Mouse (Mus musculus) spleen, adult 2 months (tissue): ENCODE measurements around the gene Olfr680-ps1.

Experiments used
- CTCF ChIP-seq: fragments of 200-500 bp; IDR thresholded peaks from 2 replicates; pipeline ENCODE4 v1.5.1; 2011; ENCODE audit warnings: mild to moderate bottlenecking, inconsistent platforms; ENCODE audit not compliant: insufficient read depth, insufficient read length, insufficient replicate concordance; ENCODE audit errors: extremely low read depth
- POLR2A ChIP-seq: fragments of 200-500 bp; IDR thresholded peaks from 2 replicates; pipeline ENCODE4 v1.6.1; 2011; ENCODE audit warnings: low read depth, low read length, inconsistent platforms

DNA sequence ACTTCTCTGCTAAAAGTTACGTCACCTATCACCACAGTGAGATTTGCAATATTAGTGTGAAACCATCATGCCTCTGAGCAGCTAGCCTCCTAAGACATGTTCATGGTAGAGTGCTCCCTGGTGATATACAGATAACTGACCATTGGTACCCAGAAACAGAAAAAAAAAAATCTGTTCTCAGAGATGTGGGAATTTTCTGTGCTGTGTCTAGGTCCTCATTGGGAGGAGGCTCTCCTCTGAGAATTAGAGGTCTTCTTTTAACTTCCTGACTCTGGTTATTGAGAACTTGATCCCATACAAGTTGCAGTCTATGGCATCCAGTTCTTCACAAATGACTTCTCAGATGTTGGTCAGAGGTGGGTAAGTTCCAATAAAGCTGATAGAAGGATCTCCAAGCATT, 28.4 kb downstream of the Olfr680-ps1 start, which contains the start of gene Olfr678:
- no peak for TF ChIP-seq CTCF
- no peak for TF ChIP-seq POLR2A
